Mouse (Mus musculus) megakaryocyte, embryonic 14.5 days (primary cell): Measurements from ENCODE around the gene Itgb1bp1.

Experiments
- FLI1 ChIP-seq: IDR thresholded peaks from 2 replicates; pipeline ENCODE4 v1.6.1; 2012; ENCODE audit warnings: low read length, inconsistent platforms, mixed read lengths
- GATA1 ChIP-seq: IDR thresholded peaks from 3 replicates; pipeline ENCODE4 v1.6.1; 2012; ENCODE audit warnings: mixed read lengths, low read length, inconsistent platforms, borderline replicate concordance

GRCm38 (mm10) chr12:21326325-21326724 lies 40.2 kb upstream of the Itgb1bp1 start:
- TF ChIP-seq GATA1: no peak
- no peak for TF ChIP-seq FLI1
